Mouse (Mus musculus) adrenal gland, postnatal 10 days (tissue): ENCODE measurements at regions not wholly inside any gene's neighbourhood (a gene's known extent, or its start where the extent isn't known, plus 50 kb on each side); places are given as distances from the start of the nearest gene placed in this dataset.

Source experiments
- DNase-seq: peaks from one replicate; pipeline ENCODE4 v3.0.0; 2021; ENCODE audit warnings: mixed read lengths

DNA sequence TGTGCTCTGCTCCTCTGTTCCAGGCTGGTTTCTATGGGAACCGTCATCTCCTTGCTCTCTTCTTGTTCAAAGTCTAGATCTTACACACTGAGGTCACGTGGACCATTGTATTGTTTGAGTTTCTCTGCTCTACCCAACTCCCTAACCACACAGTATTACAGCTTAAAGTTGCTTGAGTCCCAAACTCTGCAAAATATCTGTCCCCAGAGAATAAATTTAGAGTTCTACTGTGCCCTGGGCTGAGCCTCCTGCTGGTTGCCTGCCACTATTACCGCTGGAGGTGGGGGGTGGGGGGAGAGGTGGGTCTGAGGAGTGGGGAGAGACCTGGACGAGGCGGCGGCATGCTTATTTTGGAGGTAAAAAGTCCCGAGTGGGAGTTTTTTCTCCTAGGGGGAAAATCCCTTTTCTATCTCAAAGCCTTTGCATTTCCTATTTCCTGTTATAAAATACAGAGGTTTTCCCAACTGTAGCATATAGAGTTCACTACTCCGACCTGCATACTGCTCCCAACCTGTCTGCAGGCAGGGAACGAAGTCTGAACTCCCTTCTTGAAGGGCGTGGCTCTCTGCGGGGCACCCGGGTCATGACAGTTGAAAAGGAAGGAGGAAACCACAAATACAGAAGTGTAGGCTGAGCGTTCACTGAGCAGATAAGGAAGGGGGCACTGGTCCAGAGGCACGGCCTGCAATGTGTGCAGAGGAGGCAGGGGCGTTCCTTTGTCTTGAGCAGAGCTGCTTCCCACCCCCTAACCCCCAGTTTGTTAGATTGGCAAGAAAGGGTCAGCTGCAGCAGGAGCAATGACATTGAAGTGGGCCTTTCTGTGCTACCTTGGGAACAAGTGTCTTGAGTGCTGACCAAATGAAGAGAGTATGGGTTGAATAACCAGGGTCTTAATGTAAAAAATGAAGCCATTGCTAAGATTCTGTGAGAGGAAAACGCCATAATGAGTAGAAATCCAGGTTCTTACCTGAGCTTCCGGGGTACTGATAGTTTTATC lies 188.7 kb downstream of the Akap7 start:
- no peak for DNase-seq

DNA sequence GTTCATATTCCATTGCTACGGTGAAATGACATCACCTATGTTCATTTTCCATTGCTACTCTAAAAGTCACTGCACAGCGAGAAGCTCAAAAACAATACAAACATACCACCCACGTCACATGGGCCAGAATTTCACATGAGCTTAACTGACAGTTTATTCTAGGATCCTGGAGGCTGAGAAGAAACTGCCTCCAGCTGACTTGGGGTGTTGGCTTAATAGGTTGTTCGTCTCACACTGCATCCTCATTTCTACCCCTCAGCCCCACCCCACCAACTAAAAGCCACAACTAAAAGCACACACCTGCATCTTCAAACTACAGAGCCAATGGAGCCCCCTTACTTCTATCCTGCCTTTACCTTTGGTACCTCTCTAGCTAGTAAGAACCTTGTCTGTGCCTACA lies 187.0 kb upstream of the Arg1 start:
- no peak for DNase-seq

DNA sequence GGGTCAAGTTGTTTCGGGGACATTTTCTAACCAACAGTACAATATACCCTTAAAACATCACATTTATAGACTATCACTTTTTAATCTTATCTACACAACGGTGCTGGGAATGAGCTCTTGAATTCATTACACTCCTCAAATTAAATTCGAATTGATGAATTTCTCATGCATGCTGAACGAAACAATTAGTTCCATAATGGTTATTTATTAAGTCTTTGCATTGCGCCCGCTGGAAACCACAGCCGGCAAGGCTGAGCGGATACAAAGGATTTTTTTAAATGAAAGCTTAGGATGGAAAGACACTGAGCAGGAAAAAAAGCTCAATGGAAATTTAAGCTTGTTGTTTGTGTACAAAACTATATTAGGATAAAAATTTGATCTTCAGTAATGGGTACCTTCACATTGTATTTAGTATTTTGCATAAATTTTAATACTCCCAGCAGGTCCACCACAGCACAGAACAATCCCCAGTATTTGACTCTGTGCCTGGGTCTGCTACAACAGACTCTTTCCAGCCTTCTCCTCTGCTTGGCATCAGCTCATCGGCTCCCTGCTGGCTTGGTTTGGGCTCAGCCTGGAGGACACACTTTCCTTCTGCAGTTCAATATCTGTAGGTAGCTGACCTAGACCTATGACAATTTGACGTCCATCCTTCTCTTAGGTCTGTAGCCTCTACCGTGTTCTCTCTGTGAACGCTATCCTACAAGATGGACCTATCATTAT lies 185.3 kb upstream of the Arg1 start:
- no peak for DNase-seq

DNA sequence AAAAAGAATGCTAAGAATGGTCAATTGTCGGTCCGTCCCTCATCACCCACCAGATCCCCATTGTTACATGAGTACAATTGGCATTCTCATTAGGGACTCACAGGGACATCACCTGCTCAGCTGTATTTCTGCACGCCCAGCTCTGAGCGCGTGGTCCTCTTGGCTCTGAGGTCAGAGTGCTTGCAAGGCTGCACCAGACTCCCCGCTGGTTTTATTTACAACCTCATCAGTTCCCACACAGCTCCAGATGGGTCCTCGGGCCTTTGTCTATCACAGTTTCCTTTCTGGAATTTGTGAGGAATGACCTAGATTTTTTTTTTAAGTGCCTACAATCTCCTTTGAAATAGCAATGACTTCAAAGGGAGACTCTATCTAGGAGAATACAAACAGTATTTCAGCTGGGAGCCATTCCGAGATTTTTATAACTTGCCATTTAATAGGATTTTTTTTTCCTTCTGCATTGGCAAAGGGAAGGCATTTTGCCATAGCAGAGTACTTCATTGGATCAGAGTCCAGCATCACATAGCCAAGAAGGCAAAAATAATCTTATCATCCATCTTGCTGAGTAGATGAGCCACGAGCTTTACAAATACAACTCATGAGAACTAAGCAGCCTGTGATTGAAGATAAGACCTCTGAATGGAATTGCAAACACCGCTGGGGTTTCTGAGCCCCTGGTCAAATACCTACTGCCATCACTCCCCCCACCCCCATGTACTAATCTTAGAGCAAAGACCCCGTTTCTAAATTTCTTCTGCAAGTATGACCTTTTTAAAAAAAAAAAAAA lies 184.5 kb upstream of the Arg1 start:
- DNase-seq, result no peak

DNA sequence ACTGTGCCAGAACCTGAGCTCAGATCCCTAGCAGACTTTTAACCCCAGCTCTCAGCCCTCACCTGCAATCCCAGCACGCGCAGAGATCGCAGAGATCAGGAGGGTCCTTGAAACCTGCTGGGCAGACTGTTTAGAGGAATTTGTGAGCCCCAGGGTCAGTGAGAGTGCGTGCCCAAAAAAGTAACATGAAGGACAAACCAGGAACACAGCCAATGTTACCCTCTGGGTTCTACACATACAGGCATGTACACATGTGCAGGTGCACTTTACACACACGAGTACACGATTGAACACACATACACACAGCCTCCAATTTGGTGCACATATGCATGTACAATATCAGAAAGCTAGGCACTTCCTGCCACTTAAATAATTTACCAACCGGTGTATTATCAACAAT lies 183.9 kb upstream of the Arg1 start:
- DNase-seq, result no peak

GRCm38 (mm10) chr10:25098070-25098469 lies 170.8 kb upstream of the Arg1 start:
- DNase-seq, result no peak

- no peak for DNase-seq
Observed at GRCm38 (mm10) chr10:25089705-25090386, 162.6 kb upstream of the Arg1 start.

GRCm38 (mm10) chr10:25086745-25087144 lies 159.5 kb upstream of the Arg1 start:
- no peak for DNase-seq

DNA sequence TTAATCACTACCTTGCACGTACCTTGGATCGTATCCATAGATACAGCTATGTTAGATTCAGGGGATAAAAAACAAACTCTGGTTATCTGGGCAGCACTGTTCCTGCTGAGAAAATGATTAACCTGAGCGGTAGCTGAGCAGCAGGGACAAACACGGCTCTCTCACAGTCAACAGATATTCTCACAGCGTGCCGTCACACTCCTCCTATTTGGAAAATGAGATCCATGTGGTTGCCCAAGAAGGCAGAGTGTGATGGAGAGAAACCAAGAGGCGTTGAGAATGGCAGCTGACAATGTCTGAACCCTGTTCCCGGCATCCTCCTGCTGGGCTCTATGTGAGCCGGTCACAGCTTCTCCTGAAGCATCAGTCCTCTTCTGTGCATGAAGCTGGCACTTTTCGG lies 155.6 kb upstream of the Arg1 start:
- DNase-seq, result no peak

- no peak for DNase-seq
Observed at GRCm38 (mm10) chr10:25072617-25073016, 145.3 kb upstream of the Arg1 start.

DNA sequence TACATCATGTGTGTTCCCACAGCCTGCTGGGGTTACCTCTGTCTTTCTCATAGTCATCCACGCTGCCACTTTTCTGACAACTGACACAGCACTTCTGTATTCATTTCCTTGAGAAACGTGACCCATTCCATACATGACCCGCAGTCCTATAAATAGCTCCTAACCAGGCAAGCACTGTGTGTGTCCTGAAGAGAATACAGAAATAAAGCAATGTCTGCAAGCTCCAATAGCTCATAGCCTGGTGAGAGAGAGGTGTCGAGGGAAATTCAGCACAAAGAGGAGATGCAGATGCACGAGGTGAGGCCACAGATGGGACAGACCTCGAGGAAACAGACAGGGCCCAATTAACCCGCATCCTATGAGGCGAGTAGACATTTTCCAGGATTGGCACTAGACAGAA lies 141.0 kb upstream of the Arg1 start:
- no peak for DNase-seq

DNA sequence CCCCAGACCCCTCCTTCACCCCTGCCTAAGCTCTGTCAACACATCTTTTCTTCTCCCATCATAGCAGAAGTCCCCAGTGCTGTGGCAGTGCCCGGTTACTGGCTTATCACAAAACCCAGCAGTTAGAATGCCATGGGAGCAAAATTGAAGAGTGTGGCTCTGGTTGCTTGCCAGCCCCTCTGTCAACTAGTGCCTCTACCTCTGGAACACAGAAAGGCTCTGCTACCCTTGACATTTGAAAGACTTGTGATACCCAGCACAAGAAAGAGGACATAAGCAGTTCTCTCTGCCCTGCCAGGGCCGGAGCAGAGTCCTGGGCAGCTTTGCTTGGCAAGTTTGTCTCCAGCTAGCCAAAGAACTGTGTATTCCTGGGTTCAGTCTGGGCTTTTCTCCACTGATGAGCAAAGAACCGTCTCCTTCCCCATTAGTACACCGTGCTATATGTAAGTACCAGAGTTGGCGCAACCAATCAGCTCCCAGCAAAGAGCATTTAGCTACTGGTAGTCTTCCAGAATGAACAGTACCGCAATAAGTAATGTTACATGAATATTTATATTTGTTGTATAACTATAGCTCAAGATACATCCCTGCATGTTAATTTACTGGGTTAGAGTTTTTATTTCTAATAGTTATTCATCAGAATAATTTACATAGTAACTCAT lies 137.5 kb upstream of the Arg1 start:
- peak; percentile 53 for DNase-seq

GRCm38 (mm10) chr10:25061402-25062055 lies 134.2 kb upstream of the Arg1 start:
- no peak for DNase-seq

GRCm38 (mm10) chr10:25058694-25059093 lies 131.4 kb upstream of the Arg1 start:
- no peak for DNase-seq

- no peak for DNase-seq
Observed at GRCm38 (mm10) chr10:25051998-25052397, 124.7 kb upstream of the Arg1 start.

- no peak for DNase-seq
Observed at GRCm38 (mm10) chr10:25051368-25051874, 124.1 kb upstream of the Arg1 start.

DNA sequence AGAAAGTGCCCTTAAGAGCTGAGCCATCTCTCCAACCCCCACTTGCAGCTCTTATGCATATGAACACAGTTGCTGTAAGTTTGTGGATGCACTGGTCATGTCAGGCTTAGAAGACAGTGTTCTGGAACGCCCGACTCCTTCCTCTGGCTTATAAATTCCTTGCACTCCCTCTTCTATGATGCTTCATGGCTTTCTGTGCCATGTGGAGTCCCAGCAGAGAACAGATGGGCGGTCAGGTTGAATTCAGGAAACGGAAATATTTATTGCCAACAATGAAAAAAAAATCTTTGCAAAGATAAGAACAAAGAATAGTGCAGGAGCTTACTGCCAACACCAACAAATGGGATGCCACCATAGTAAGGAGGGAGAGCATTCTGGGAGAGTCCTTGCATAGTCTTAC lies 113.9 kb upstream of the Arg1 start:
- DNase-seq, result no peak

- no peak for DNase-seq
Observed at GRCm38 (mm10) chr10:25039926-25040325, 112.6 kb upstream of the Arg1 start.

GRCm38 (mm10) chr10:25036928-25037327 lies 109.6 kb upstream of the Arg1 start:
- no peak for DNase-seq

- no peak for DNase-seq
Observed at GRCm38 (mm10) chr10:25035363-25035762, 108.1 kb upstream of the Arg1 start.

- DNase-seq, result no peak
Observed at GRCm38 (mm10) chr10:25032625-25033024, 105.3 kb upstream of the Arg1 start.
